Mouse (Mus musculus): ENCODE results near the gene Ildr2. TPM values are rescaled to one million over a fixed set of nuclear protein-coding genes. Genes with fewer than 3 reads are reported as not detected.

Ildr2 gene
- polyA plus RNA-seq, 1 experiment = 0.18 TPM

DNA sequence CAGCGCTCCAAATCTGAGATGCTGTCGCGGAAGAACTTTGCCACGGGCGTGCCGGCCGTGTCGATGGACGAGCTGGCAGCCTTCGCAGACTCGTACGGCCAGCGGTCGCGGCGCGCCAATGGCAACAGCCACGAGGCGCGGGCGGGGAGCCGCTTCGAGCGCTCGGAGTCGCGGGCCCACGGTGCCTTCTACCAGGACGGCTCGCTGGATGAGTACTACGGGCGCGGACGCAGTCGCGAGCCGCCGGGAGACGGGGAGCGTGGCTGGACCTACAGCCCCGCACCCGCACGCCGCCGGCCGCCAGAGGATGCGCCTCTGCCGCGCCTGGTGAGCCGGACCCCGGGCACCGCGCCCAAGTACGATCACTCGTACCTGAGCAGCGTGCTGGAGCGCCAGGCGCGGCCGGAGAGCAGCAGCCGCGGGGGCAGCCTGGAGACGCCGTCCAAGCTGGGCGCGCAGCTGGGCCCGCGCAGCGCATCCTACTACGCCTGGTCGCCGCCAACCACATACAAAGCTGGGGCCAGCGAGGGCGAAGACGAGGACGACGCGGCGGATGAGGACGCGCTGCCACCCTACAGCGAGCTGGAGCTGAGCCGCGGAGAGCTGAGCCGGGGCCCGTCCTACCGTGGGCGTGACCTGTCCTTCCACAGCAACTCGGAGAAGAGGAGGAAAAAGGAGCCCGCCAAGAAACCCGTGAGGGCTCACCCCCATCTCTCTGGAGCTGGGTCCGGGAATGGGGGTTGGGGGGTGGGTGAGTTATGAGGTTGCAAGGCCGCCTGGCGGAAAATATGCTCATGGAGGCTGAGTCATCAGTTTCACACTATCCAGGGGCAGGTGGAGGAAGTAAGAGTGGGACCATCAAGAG is 55.1 kb downstream of the Ildr2 start:
- peaks cover 5% of the 10 kb centered on the region; the same call in 1 of the 2 replicates for H3K27me3 ChIP-seq (ENCODE audit: control insufficient read depth, insufficient read depth, low read length, poor library complexity, severe bottlenecking)
- no peak overlapping the region for H3K27ac ChIP-seq (ENCODE audit: insufficient read depth, low read length)
- no peak for TF ChIP-seq EP300 (IDR thresholded peaks at IDR 0.05; ENCODE audit: insufficient read depth, low read depth, low read length)
- peak overlapping the region; percentile 25; the same call in 1 of the 2 replicates for H3K9ac ChIP-seq (ENCODE audit: low read depth, poor library complexity, severe bottlenecking)
- no peaks in the 10 kb centered on the region for H3K36me3 ChIP-seq (ENCODE audit: control insufficient read depth, insufficient read depth, low read length, poor library complexity, severe bottlenecking)
- H3K9me3 ChIP-seq (replicated peaks; ENCODE audit: control insufficient read depth, insufficient read depth, low read length, poor library complexity, severe bottlenecking) = no peaks in the 10 kb centered on the region
- peak overlapping the region; percentile 20 for H3K4me3 ChIP-seq (ENCODE audit: low read depth, low read length)
- H3K4me1 ChIP-seq (ENCODE audit: control insufficient read depth, insufficient read depth, low read length) = no peaks in the 10 kb centered on the region

DNA sequence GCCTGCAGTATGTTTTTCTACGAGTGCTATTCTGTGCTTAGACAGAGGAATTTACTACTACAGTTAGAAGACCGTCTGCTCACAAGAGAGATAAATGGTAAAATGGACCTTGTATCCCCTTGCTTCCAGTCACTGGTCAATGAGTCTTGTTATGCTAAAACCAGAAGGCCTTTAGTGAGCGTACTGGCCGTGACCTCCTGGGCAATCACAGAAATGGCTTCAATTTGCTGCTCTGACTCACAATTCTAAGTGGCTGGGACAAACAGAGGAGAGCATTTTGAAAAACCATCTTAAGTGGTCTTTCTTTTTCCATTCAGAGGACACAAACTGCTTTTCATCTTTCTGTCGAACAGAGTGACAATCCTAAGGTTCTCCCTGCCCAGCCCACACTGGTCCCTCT is 57.2 kb downstream of the Ildr2 start:
- Histone ChIP-seq H3K9me3 (replicated peaks; ENCODE audit: control insufficient read depth, insufficient read depth, low read length, poor library complexity, severe bottlenecking) (no peaks in the 10 kb centered on the region), H3K27ac (ENCODE audit: insufficient read depth, low read length) (no peak overlapping the region), H3K4me3 (ENCODE audit: low read depth, low read length) (no peak overlapping the region), H3K4me1 (ENCODE audit: control insufficient read depth, insufficient read depth, low read length) (no peaks in the 10 kb centered on the region), H3K9ac (ENCODE audit: low read depth, poor library complexity, severe bottlenecking) (no peak overlapping the region), H3K36me3 (ENCODE audit: control insufficient read depth, insufficient read depth, low read length, poor library complexity, severe bottlenecking) (no peaks in the 10 kb centered on the region), H3K27me3 (ENCODE audit: control insufficient read depth, insufficient read depth, low read length, poor library complexity, severe bottlenecking) (peaks cover 5% of the 10 kb centered on the region; the same call in 1 of the 2 replicates)
- TF ChIP-seq POLR2A (IDR thresholded peaks at IDR 0.05; ENCODE audit: insufficient read depth, low read length) (no peak), EP300 (IDR thresholded peaks at IDR 0.05; ENCODE audit: insufficient read depth, low read depth, low read length) (no peak), CTCF (IDR thresholded peaks at IDR 0.05; ENCODE audit: low read depth, low read length) (no peak)

DNA sequence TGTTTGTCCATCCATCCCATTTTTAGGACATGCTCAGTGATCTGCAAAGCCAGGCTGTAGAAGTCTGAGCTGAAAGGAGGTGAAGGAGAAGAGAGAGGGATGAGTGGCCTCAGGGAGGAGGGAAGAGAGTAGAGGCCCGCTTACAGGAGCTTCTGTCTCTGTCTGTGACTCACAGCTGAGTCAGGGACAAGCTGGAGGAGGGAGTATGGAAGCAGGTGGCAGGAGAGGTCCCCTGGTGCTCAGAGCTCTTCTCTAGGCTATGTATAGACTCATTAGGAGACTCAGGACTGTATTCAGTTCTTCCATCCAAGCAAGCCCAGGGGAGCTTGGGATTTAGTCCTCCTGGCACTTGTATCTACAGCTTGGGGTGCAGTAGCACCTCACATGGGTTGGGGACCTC is 59.7 kb downstream of the Ildr2 start:
- no peak for TF ChIP-seq CTCF (IDR thresholded peaks at IDR 0.05; ENCODE audit: low read depth, low read length)
- TF ChIP-seq EP300 (IDR thresholded peaks at IDR 0.05; ENCODE audit: insufficient read depth, low read depth, low read length) = no peak
- TF ChIP-seq POLR2A (IDR thresholded peaks at IDR 0.05; ENCODE audit: insufficient read depth, low read length) = no peak
- H3K27me3 ChIP-seq (ENCODE audit: control insufficient read depth, insufficient read depth, low read length, poor library complexity, severe bottlenecking) = peaks cover 2% of the 10 kb centered on the region; the same call in 1 of the 2 replicates

GRCm38 (mm10) chr1:166315706-166316105 is 61.8 kb downstream of the Ildr2 start:
- Histone ChIP-seq H3K9ac (ENCODE audit: low read depth, poor library complexity, severe bottlenecking) (no peak overlapping the region), H3K4me1 (ENCODE audit: control insufficient read depth, insufficient read depth, low read length) (no peaks in the 10 kb centered on the region), H3K36me3 (ENCODE audit: control insufficient read depth, insufficient read depth, low read length, poor library complexity, severe bottlenecking) (no peaks in the 10 kb centered on the region), H3K27me3 (ENCODE audit: control insufficient read depth, insufficient read depth, low read length, poor library complexity, severe bottlenecking) (no peaks in the 10 kb centered on the region), H3K4me3 (ENCODE audit: low read depth, low read length) (no peak overlapping the region), H3K27ac (ENCODE audit: insufficient read depth, low read length) (no peak overlapping the region), H3K9me3 (replicated peaks; ENCODE audit: control insufficient read depth, insufficient read depth, low read length, poor library complexity, severe bottlenecking) (no peaks in the 10 kb centered on the region)
- no peak for TF ChIP-seq POLR2A (IDR thresholded peaks at IDR 0.05; ENCODE audit: insufficient read depth, low read length)
- no peak for TF ChIP-seq CTCF (IDR thresholded peaks at IDR 0.05; ENCODE audit: low read depth, low read length)
- no peak for TF ChIP-seq EP300 (IDR thresholded peaks at IDR 0.05; ENCODE audit: insufficient read depth, low read depth, low read length)

More for the DNA sequence above, 59.7 kb downstream of the Ildr2 start:
- H3K9ac ChIP-seq (ENCODE audit: low read depth, poor library complexity, severe bottlenecking) = no peak overlapping the region
- H3K36me3 ChIP-seq (ENCODE audit: control insufficient read depth, insufficient read depth, low read length, poor library complexity, severe bottlenecking) = no peaks in the 10 kb centered on the region
- no peak overlapping the region for H3K27ac ChIP-seq (ENCODE audit: insufficient read depth, low read length)
- H3K9me3 ChIP-seq (replicated peaks; ENCODE audit: control insufficient read depth, insufficient read depth, low read length, poor library complexity, severe bottlenecking) = no peaks in the 10 kb centered on the region
- no peaks in the 10 kb centered on the region for H3K4me1 ChIP-seq (ENCODE audit: control insufficient read depth, insufficient read depth, low read length)
- H3K4me3 ChIP-seq (ENCODE audit: low read depth, low read length) = no peak overlapping the region

GRCm38 (mm10) chr1:166319132-166319698 is 65.3 kb downstream of the Ildr2 start:
- no peak overlapping the region for H3K9ac ChIP-seq (ENCODE audit: low read depth, poor library complexity, severe bottlenecking)
- H3K36me3 ChIP-seq (ENCODE audit: control insufficient read depth, insufficient read depth, low read length, poor library complexity, severe bottlenecking) = no peaks in the 10 kb centered on the region
- H3K9me3 ChIP-seq (replicated peaks; ENCODE audit: control insufficient read depth, insufficient read depth, low read length, poor library complexity, severe bottlenecking) = no peaks in the 10 kb centered on the region
- H3K4me3 ChIP-seq (ENCODE audit: low read depth, low read length) = no peak overlapping the region
- H3K27ac ChIP-seq (ENCODE audit: insufficient read depth, low read length) = no peak overlapping the region
- TF ChIP-seq POLR2A (IDR thresholded peaks at IDR 0.05; ENCODE audit: insufficient read depth, low read length) (no peak), CTCF (IDR thresholded peaks at IDR 0.05; ENCODE audit: low read depth, low read length) (peak; percentile 74)
- no peaks in the 10 kb centered on the region for H3K4me1 ChIP-seq (ENCODE audit: control insufficient read depth, insufficient read depth, low read length)
- no peaks in the 10 kb centered on the region for H3K27me3 ChIP-seq (ENCODE audit: control insufficient read depth, insufficient read depth, low read length, poor library complexity, severe bottlenecking)

DNA sequence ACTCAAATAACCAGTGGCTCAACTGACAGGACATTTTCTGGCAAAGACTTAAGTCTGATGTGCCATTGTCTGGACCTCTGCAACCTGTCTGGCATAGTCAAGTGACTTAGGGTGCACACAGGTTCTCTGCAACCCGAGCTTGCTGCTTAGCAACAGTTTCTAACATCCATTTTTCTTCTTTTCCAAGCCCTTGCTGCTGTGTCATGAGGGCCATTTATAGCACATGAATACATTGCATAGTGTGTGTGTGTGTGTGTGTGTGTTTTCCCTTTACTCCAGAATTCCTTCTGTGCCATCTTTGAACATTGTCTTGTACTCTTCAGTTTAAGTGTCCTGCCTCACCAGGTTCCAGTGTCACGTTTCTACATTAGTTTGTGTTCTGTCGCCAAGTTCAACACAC is 72.5 kb downstream of the Ildr2 start:
- no peak overlapping the region for H3K4me3 ChIP-seq (ENCODE audit: low read depth, low read length)
- no peak overlapping the region for H3K9ac ChIP-seq (ENCODE audit: low read depth, poor library complexity, severe bottlenecking)
- TF ChIP-seq CTCF (IDR thresholded peaks at IDR 0.05; ENCODE audit: low read depth, low read length) (no peak), POLR2A (IDR thresholded peaks at IDR 0.05; ENCODE audit: insufficient read depth, low read length) (no peak), EP300 (IDR thresholded peaks at IDR 0.05; ENCODE audit: insufficient read depth, low read depth, low read length) (no peak)
- H3K27ac ChIP-seq (ENCODE audit: insufficient read depth, low read length) = no peak overlapping the region
- no peaks in the 10 kb centered on the region for H3K4me1 ChIP-seq (ENCODE audit: control insufficient read depth, insufficient read depth, low read length)
- H3K9me3 ChIP-seq (replicated peaks; ENCODE audit: control insufficient read depth, insufficient read depth, low read length, poor library complexity, severe bottlenecking) = 0 out of 2 replicates have a peak, but pooled peaks cover 2% of the 10 kb centered on the region
- H3K27me3 ChIP-seq (ENCODE audit: control insufficient read depth, insufficient read depth, low read length, poor library complexity, severe bottlenecking) = no peaks in the 10 kb centered on the region; the same call in 1 of the 2 replicates
- H3K36me3 ChIP-seq (ENCODE audit: control insufficient read depth, insufficient read depth, low read length, poor library complexity, severe bottlenecking) = no peaks in the 10 kb centered on the region
